Mouse (Mus musculus): Measurements from ENCODE around the gene Abcc9. TPM values are rescaled to one million over a fixed set of nuclear protein-coding genes. Genes with fewer than 3 reads are reported as not detected.

Gene Abcc9
- polyA plus RNA-seq, 1 experiment from 2014 or later = 2.4 TPM

Other genes with a start within 250 kb of the Abcc9 start
- gene Gys2, start 229.2 kb downstream of the Abcc9 start, polyA plus RNA-seq (2016; fragmentation: Nextera tagmentation; extraction: Ambion mirVana) = 0.50 TPM in 1 of 2 replicates, not detected in the other
- gene Ldhb, start 194.4 kb downstream of the Abcc9 start, polyA plus RNA-seq (2016; fragmentation: Nextera tagmentation; extraction: Ambion mirVana) = 385 and 413 TPM in 2 replicates
- 4.3 and 4.9 TPM in 2 replicates for gene Kcnj8, start 130.7 kb downstream of the Abcc9 start, polyA plus RNA-seq (2016; fragmentation: Nextera tagmentation; extraction: Ambion mirVana)
- 138 and 139 TPM in 2 replicates for gene Cmas, start 54.4 kb upstream of the Abcc9 start, polyA plus RNA-seq (2016; fragmentation: Nextera tagmentation; extraction: Ambion mirVana)
- not detected in 2 replicates for gene Sult6b2, start 102.2 kb upstream of the Abcc9 start, polyA plus RNA-seq (2016; fragmentation: Nextera tagmentation; extraction: Ambion mirVana)

Data from hindbrain, embryonic 12.5 days (tissue).